Mouse (Mus musculus) cerebellum, adult 2 months (tissue): Measurements from ENCODE around the gene Tmem208.

Experiments used
- CTCF ChIP-seq: fragments of 200-500 bp; IDR thresholded peaks from 2 replicates; pipeline ENCODE4 v1.5.1; 2011; ENCODE audit warnings: low read depth, mild to moderate bottlenecking, control low read depth, low read length, moderate library complexity, borderline replicate concordance; ENCODE audit not compliant: insufficient read depth
- POLR2A ChIP-seq: fragments of 200-500 bp; IDR thresholded peaks from 2 replicates; pipeline ENCODE4 v1.6.1; 2011; ENCODE audit warnings: low read length, control low read depth, borderline replicate concordance; ENCODE audit not compliant: insufficient read depth

- TF ChIP-seq POLR2A = no peak
- no peak for TF ChIP-seq CTCF
Measured at GRCm38 (mm10) chr8:105317941-105318340, 8.2 kb upstream of the Tmem208 start.
